Mouse (Mus musculus): ENCODE results near the gene Sema3a. TPM values are rescaled to one million over a fixed set of nuclear protein-coding genes. Genes with fewer than 3 reads are reported as not detected.

Gene Sema3a
- 11.9 and 15.5 TPM in 2 replicates for polyA plus RNA-seq (2015; fragmentation: Nextera tagmentation; extraction: Ambion mirVana)

- Histone ChIP-seq H3K27me3 (replicated peaks) (no peaks in the 10 kb centered on the region), H3K4me2 (replicated peaks) (no peak within 1 kb of the TSS; the same call in 1 of the 2 replicates), H3K9ac (no peak within 1 kb of the TSS), H3K9me3 (no peaks in the 10 kb centered on the region), H3K4me1 (replicated peaks) (no peaks in the 10 kb centered on the region), H3K4me3 (replicated peaks) (no peak within 1 kb of the TSS), H3K36me3 (no peaks in the 10 kb centered on the region), H3K27ac (no peak within 1 kb of the TSS)
- WGBS = 60% methylated on average over 13 of the region's 13 CpGs
- no peak for ATAC-seq
These were observed at the start of gene Sema3a for GRCm38 (mm10) chr5:13125241-13125692. Gene Sema3a, plus strand, starts transcription at chr5:13125414.

GRCm38 (mm10) chr5:13084777-13085439 lies 40.3 kb upstream of the Sema3a start:
- Histone ChIP-seq H3K36me3 (no peaks in the 10 kb centered on the region), H3K9me3 (no peaks in the 10 kb centered on the region), H3K4me2 (replicated peaks) (no peak overlapping the region), H3K27ac (no peak overlapping the region), H3K9ac (no peak overlapping the region), H3K4me3 (replicated peaks) (no peak overlapping the region), H3K27me3 (replicated peaks) (no peaks in the 10 kb centered on the region), H3K4me1 (replicated peaks) (no peaks in the 10 kb centered on the region)
- ATAC-seq = no peak
- WGBS = 54% methylated on average over 6 of the region's 6 CpGs

GRCm38 (mm10) chr5:13090431-13090830 lies 34.8 kb upstream of the Sema3a start:
- Histone ChIP-seq H3K9ac (no peak overlapping the region), H3K27ac (no peak overlapping the region), H3K27me3 (replicated peaks) (no peaks in the 10 kb centered on the region), H3K9me3 (no peaks in the 10 kb centered on the region), H3K4me1 (replicated peaks) (no peaks in the 10 kb centered on the region), H3K4me2 (replicated peaks) (no peak overlapping the region), H3K36me3 (no peaks in the 10 kb centered on the region), H3K4me3 (replicated peaks) (no peak overlapping the region)
- ATAC-seq = no peak
- WGBS = 78% methylated on average over 1 of the region's 1 CpGs

DNA sequence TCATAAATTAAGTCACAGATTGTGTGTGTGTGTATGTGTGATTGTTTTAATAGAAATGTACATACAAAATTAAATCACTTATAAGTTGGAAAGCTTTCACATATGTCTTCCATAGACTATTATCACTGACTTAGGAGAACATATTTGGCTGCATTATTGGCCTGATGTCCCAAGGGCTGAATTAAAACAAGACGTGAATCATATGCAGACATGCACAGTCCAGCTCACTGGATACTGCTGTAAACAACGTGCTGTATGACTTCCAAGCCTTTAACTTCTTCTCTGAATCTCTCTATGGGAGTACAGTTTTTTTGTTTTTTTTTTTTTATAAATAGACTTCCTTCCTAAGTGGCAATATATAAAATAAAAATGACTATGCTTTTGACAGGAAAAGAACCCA lies 15.7 kb upstream of the Sema3a start:
- no peak; the same call in 1 of the 2 replicates for ATAC-seq

DNA sequence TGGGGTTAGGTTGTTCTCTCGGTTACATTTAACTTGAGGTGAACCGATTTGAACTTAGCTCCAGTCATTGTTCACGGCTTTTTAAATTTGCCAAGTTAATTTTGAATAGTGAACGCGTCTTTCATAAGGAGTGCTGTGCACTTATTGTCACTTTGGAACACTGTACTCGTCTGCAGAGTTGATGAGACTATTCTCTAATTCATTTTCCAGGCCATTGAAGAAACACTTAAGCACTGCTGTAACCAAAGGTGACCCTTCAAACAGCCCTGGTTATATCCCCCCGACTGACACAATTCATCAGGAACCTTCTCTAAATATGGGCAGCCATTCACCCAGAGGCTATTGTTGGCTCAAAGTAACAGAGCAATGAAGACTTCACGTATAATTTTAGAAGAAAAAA lies 8.0 kb upstream of the Sema3a start:
- 77% methylated on average over 8 of the region's 8 CpGs for WGBS
- Histone ChIP-seq H3K9ac (no peak overlapping the region), H3K36me3 (no peaks in the 10 kb centered on the region), H3K4me1 (replicated peaks) (no peaks in the 10 kb centered on the region), H3K9me3 (no peaks in the 10 kb centered on the region), H3K27ac (no peak overlapping the region), H3K4me2 (replicated peaks) (no peak overlapping the region), H3K4me3 (replicated peaks) (no peak overlapping the region), H3K27me3 (replicated peaks) (no peaks in the 10 kb centered on the region)
- ATAC-seq = no peak

More for the DNA sequence above, 15.7 kb upstream of the Sema3a start:
- no peaks in the 10 kb centered on the region for H3K4me1 ChIP-seq (replicated peaks)
- H3K4me3 ChIP-seq (replicated peaks) = no peak overlapping the region
- H3K36me3 ChIP-seq = no peaks in the 10 kb centered on the region
- H3K4me2 ChIP-seq (replicated peaks) = no peak overlapping the region
- H3K9me3 ChIP-seq = no peaks in the 10 kb centered on the region
- no peak overlapping the region for H3K27ac ChIP-seq
- no peak overlapping the region for H3K9ac ChIP-seq
- WGBS = 31% methylated on average over 2 of the region's 2 CpGs
- H3K27me3 ChIP-seq (replicated peaks) = no peaks in the 10 kb centered on the region

DNA sequence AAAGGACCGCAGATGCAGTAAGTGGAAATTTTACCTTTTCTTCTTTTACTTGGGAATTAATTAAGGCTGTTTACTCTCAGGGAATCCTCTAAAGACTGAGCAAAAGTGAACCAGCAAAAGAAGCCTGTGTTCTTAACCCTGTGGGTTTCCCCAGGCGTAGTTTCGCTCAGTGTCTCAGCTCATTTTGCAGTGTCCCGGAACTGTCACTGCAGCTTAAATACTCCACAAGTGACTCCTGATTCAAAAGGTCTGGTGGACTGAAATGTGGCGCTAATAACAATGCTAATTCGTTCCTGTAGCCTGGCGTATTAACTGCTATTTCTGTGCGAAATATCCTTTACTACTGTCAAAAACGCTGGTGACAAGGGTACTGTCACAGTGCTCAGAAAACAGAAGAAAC lies 543 bp downstream of the Sema3a start:
- no peaks in the 10 kb centered on the region for H3K27me3 ChIP-seq (replicated peaks)
- H3K9me3 ChIP-seq = no peaks in the 10 kb centered on the region
- H3K27ac ChIP-seq = no peak overlapping the region
- H3K36me3 ChIP-seq = no peaks in the 10 kb centered on the region
- H3K4me2 ChIP-seq (replicated peaks) = no peak overlapping the region
- ATAC-seq = no peak
- no peak overlapping the region for H3K9ac ChIP-seq
- H3K4me3 ChIP-seq (replicated peaks) = no peak overlapping the region
- no peaks in the 10 kb centered on the region for H3K4me1 ChIP-seq (replicated peaks)
- WGBS = 74% methylated on average over 9 of the region's 9 CpGs

DNA sequence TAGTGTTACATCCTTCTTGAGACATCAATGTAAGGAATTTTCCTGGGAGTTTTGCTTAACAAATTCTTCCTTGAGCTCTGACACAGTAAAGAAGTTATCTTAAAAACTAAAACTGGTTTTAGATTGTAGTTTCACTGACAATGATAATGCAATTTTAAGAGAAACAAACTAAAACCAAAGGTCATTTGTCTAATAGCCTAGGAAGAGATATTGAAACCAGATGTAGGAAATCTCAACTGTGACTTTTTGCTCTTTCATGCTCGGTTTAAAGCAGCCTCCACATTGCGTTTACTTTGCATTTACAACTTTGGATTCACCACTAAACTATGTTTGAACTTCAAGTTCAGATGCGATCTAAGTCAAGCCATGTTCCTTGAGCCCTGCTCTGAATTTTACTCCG lies 982 bp downstream of the Sema3a start:
- ATAC-seq = no peak
- Histone ChIP-seq H3K9me3 (no peaks in the 10 kb centered on the region), H3K36me3 (no peaks in the 10 kb centered on the region), H3K9ac (no peak overlapping the region), H3K4me2 (replicated peaks) (no peak overlapping the region), H3K27ac (no peak overlapping the region), H3K27me3 (replicated peaks) (no peaks in the 10 kb centered on the region), H3K4me3 (replicated peaks) (no peak overlapping the region), H3K4me1 (replicated peaks) (no peaks in the 10 kb centered on the region)
- WGBS = 40% methylated on average over 4 of the region's 4 CpGs

DNA sequence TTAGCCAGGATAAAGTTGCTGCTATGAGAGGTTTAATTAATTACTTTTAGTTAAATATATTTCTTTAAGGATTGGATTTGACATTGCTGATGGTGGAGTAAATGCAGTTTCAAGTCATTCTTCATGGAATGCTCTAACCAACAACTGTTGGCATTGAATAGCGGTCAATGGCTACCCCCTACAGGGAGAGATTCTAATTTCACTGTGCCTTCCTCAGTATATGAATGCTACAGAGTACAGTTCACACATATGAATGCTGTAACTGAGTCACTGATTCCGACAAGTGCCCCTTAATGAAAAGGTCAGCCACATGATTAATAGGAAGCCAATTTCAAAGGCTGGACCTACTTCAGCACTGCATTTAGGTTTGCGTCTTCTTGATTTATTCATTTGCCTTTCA lies 1.9 kb downstream of the Sema3a start:
- H3K9me3 ChIP-seq = no peaks in the 10 kb centered on the region
- ATAC-seq = no peak
- H3K27ac ChIP-seq = no peak overlapping the region
- H3K4me1 ChIP-seq (replicated peaks) = no peaks in the 10 kb centered on the region
- H3K4me2 ChIP-seq (replicated peaks) = no peak overlapping the region
- 79% methylated on average over 3 of the region's 3 CpGs for WGBS
- no peak overlapping the region for H3K4me3 ChIP-seq (replicated peaks)
- H3K9ac ChIP-seq = no peak overlapping the region
- H3K36me3 ChIP-seq = no peaks in the 10 kb centered on the region
- H3K27me3 ChIP-seq (replicated peaks) = no peaks in the 10 kb centered on the region

DNA sequence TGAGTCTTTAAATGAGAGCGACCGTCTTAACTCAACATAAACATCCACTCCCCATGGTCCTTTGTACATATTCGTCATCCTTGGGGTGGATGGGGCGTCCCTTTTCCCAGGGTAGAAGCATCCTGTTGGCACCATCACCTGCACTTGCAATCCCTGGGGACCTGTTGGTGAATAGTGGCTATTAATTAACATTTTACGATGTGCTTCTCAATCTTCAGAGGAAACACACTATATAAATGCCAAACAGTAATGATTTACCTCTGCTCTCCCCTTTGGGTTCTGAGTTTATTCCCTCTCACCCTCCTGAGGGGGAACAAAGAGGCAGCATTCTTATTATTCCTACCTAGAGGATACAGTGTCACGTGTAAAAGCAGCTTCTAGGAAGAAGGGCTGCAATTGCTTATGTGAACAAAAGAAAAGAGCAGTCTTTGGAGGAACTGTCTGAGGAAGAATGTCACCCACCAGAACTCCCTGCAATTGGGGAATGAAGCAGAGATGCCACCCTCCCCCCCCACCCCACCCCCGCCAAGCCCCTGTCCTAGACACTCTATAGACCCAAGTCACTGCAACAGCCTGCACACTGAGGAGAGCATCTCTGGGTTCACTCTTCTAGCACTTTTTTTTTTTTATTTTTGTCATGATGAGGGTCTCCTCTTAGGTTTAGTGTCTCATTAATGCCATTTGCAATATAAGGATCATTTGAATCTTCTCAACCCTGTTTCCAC lies 19.7 kb downstream of the Sema3a start:
- WGBS = 48% methylated on average over 7 of the region's 7 CpGs
- no peak for ATAC-seq

DNA sequence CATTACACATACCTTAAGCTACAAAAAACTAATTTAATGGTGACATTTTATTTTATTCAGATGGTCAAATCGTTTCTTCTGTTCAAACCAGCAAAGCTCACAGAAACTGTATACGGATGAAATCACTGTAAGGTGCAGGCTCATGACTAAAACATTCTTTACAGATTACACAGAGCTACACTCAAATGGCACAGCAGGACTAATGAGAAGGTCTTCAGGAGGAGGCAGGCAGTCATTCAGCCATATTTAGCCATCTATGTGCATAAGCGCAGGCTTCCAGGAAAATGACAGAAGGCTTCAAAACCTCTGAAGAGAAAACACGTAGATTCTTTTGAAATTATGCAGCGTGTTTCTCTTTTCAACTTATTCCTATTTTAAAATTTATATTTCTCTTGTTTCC lies 24.7 kb downstream of the Sema3a start:
- no peak for ATAC-seq
- no peak overlapping the region for H3K4me2 ChIP-seq (replicated peaks)
- no peaks in the 10 kb centered on the region for H3K9me3 ChIP-seq
- no peak overlapping the region for H3K27ac ChIP-seq
- H3K9ac ChIP-seq = no peak overlapping the region
- no peak overlapping the region for H3K4me3 ChIP-seq (replicated peaks)
- no peaks in the 10 kb centered on the region for H3K27me3 ChIP-seq (replicated peaks)
- no peaks in the 10 kb centered on the region for H3K4me1 ChIP-seq (replicated peaks)
- no peaks in the 10 kb centered on the region for H3K36me3 ChIP-seq
- 75% methylated on average over 5 of the region's 5 CpGs for WGBS

More for the DNA sequence above, 19.7 kb downstream of the Sema3a start:
- no peaks in the 10 kb centered on the region for H3K27me3 ChIP-seq (replicated peaks)
- no peak overlapping the region for H3K4me3 ChIP-seq (replicated peaks)
- H3K9ac ChIP-seq = no peak overlapping the region
- H3K27ac ChIP-seq = no peak overlapping the region
- no peak overlapping the region for H3K4me2 ChIP-seq (replicated peaks)
- H3K4me1 ChIP-seq (replicated peaks) = no peaks in the 10 kb centered on the region
- H3K9me3 ChIP-seq = no peaks in the 10 kb centered on the region
- no peaks in the 10 kb centered on the region for H3K36me3 ChIP-seq

GRCm38 (mm10) chr5:13151002-13151401 lies 25.8 kb downstream of the Sema3a start:
- Histone ChIP-seq H3K27ac (no peak overlapping the region), H3K9ac (no peak overlapping the region), H3K27me3 (replicated peaks) (no peaks in the 10 kb centered on the region), H3K4me1 (replicated peaks) (no peaks in the 10 kb centered on the region), H3K4me2 (replicated peaks) (no peak overlapping the region), H3K9me3 (no peaks in the 10 kb centered on the region), H3K36me3 (no peaks in the 10 kb centered on the region), H3K4me3 (replicated peaks) (no peak overlapping the region)
- no peak for ATAC-seq
- 43% methylated on average over 2 of the region's 2 CpGs for WGBS

- no peak overlapping the region for H3K9ac ChIP-seq
- H3K4me1 ChIP-seq (replicated peaks) = no peaks in the 10 kb centered on the region
- no peaks in the 10 kb centered on the region for H3K36me3 ChIP-seq
- H3K4me2 ChIP-seq (replicated peaks) = no peak overlapping the region
- no peak overlapping the region for H3K4me3 ChIP-seq (replicated peaks)
- no peak overlapping the region for H3K27ac ChIP-seq
- WGBS = 51% methylated on average over 5 of the region's 5 CpGs
- H3K27me3 ChIP-seq (replicated peaks) = no peaks in the 10 kb centered on the region
- H3K9me3 ChIP-seq = no peaks in the 10 kb centered on the region
- no peak for ATAC-seq
These were observed 32.8 kb downstream of the Sema3a start for GRCm38 (mm10) chr5:13157761-13158612.
